Mouse (Mus musculus) liver, adult 10 weeks (tissue): ENCODE results near the gene Dgat2. TPM values are rescaled to one million over a fixed set of nuclear protein-coding genes. Genes with fewer than 3 reads are reported as not detected.

ENCODE experiments used
- polyA plus RNA-seq: library from polyadenylated mRNA; stranded (reverse); fragments of 350-450 nt; fragmentation: Illumina TruSeq; extraction: RNeasy Lipid Tissue Mini Kit (QIAGEN cat#74804); gene quantifications from one replicate; pipeline ENCODE4 v1.2.3, GENCODE M21; 2014; ENCODE audit warnings: low read depth, low replicate concordance

Dgat2 gene
- polyA plus RNA-seq, result 76.7 TPM

GRCm38 (mm10) chr7:99182432-99183172 lies at the start of gene Dgat2:
Gene Dgat2 (minus strand): TSS chr7:99182719.

DNA sequence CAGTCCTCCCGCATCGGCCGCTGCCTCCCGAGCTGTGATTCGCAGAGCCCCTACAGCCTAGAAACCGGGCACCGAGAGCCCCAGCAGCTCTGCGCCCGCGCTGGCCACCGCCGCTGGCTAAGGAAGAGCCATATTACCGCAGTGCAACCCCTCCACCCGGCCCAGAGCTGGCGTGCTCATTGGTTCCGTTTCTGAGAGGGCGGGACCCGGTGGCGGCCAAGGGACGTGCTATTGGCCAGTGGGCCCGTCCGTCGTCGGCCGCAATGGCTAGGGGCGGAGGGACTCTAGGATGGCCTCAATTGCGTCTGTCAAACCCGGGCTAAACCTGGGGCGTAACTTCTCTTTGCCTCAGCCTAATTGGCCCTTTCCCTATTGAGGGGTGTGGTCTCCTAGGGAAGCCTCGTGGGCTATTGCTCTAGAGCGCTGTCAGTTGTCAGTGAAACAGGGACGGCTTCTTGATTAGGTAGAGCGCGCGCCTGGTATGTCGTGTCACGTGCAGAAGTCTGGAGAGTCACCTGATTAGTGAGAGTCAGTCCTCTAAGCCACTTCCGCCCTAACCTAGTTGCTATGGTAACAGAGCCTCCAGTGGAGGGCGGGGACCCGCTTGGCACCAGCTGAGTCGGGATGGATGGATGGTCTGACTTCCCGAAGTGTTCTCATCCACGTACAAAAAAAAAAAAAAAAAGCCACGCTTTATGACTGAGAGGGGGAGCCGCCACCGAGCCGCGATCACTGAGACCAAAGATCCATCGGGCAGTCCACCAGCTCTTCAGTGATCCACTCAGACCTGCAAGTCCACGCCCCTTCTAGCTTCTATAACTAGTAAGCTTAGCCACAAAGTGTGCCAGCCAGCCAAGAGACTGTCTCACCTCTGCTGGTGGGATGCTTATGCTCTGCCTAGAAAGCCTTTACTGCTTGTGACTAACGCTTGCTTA lies 41.3 kb downstream of the Dgat2 start, which contains the start of gene Uvrag:
TSS of gene Uvrag (minus strand) at position 158 of the 935 bp plus-strand sequence.

Other genes starting within 250 kb of the Dgat2 start
- 10.6 TPM for gene Uvrag, start 41.6 kb downstream of the Dgat2 start, polyA plus RNA-seq
- gene Mogat2, start 55.9 kb upstream of the Dgat2 start, polyA plus RNA-seq, result not detected
- gene Map6, start 84.7 kb upstream of the Dgat2 start, polyA plus RNA-seq, result not detected
- 3.9 TPM for gene Serpinh1, start 170.5 kb upstream of the Dgat2 start, polyA plus RNA-seq
- not detected for gene Gdpd5, start 198.7 kb upstream of the Dgat2 start, polyA plus RNA-seq